Mouse (Mus musculus) hindbrain, embryonic 12.5 days (tissue): Measurements from ENCODE around the gene Trub2. TPM values are rescaled to one million over a fixed set of nuclear protein-coding genes. Genes with fewer than 3 reads are reported as not detected.

Source experiments
- ATAC-seq: fragments of 200-750 bp; cut with Nextera tagmentation; 2 replicates; pipeline ENCODE4 v1.8.0; 2017; ENCODE audit warnings: moderate TSS enrichment; ENCODE audit not compliant: low FRiP score
- H3K27ac ChIP-seq: fragments of 300-500 bp; sonication (generic); 2 replicates; pipeline ENCODE4 v1.5.1; 2016; ENCODE audit warnings: mild to moderate bottlenecking
- H3K27me3 ChIP-seq: fragments of 300-500 bp; sonication (generic); 2 replicates; pipeline ENCODE4 v1.6.1; 2016; ENCODE audit warnings: mild to moderate bottlenecking
- H3K36me3 ChIP-seq: fragments of 300-500 bp; sonication (generic); 2 replicates; pipeline ENCODE4 v1.6.1; 2016; ENCODE audit warnings: mild to moderate bottlenecking
- H3K4me1 ChIP-seq: fragments of 300-500 bp; sonication (generic); 2 replicates; pipeline ENCODE4 v1.6.1; 2016
- H3K4me2 ChIP-seq: fragments of 300-500 bp; sonication (generic); replicated peaks from 2 replicates; pipeline ENCODE4 v1.6.1; 2016; ENCODE audit warnings: mild to moderate bottlenecking
- H3K4me3 ChIP-seq: fragments of 300-500 bp; sonication (generic); 2 replicates; pipeline ENCODE4 v1.5.1; 2016; ENCODE audit warnings: mild to moderate bottlenecking
- H3K9ac ChIP-seq: fragments of 300-500 bp; sonication (generic); 2 replicates; pipeline ENCODE4 v1.6.1; 2016; ENCODE audit warnings: mild to moderate bottlenecking, moderate library complexity
- H3K9me3 ChIP-seq: fragments of 300-500 bp; sonication (generic); replicated peaks from 2 replicates; pipeline ENCODE4 v1.6.1; 2016; ENCODE audit warnings: mild to moderate bottlenecking
- WGBS: fragments of 180-500 bp; shearing (Covaris S2); methylation state at CpG from one replicate; pipeline ENCODE4 v1.1.7; 2016; 5-methylcytosine and 5-hydroxymethylcytosine counted together
- polyA plus RNA-seq: library from polyadenylated mRNA; unstranded; fragments of >200 nt; fragmentation: Nextera tagmentation; extraction: Ambion mirVana; gene quantifications from 2 replicates; pipeline ENCODE4 v1.2.1, GENCODE M21; 2016

Gene Trub2
- polyA plus RNA-seq, 1 experiment from 2014 or later, result 43.1 TPM

DNA sequence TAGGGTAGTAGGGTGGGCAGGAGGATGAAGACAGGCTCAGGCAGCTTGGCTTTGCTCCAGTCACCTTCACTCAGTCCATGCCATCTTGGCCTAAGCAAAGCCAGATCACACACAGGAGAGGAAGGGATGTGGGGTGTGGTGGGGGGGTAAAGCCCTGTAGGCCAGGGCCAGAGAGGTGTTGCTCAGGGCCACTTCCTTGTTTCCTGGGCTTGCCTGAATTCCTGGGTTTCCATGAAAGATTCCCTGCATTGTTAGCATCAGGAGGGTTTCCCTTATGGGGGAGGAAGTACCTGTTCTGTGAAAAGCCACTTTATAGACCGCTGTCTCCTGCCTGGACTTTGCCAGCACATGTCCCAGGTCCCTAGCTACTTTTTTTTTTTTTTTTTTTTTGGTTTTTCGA, 74.8 kb downstream of the Trub2 start:
- H3K9me3 ChIP-seq, result no peaks in the 10 kb centered on the region
- H3K4me1 ChIP-seq, result peaks cover 11% of the 10 kb centered on the region
- H3K27me3 ChIP-seq, result no peaks in the 10 kb centered on the region
- WGBS, result 100% methylated on average over 1 of the region's 2 CpGs
- H3K27ac ChIP-seq, result no peak overlapping the region
- H3K4me2 ChIP-seq, result no peak overlapping the region
- H3K36me3 ChIP-seq, result peaks cover 58% of the 10 kb centered on the region
- H3K4me3 ChIP-seq, result no peak overlapping the region
- ATAC-seq, result no peak
- no peak overlapping the region for H3K9ac ChIP-seq

DNA sequence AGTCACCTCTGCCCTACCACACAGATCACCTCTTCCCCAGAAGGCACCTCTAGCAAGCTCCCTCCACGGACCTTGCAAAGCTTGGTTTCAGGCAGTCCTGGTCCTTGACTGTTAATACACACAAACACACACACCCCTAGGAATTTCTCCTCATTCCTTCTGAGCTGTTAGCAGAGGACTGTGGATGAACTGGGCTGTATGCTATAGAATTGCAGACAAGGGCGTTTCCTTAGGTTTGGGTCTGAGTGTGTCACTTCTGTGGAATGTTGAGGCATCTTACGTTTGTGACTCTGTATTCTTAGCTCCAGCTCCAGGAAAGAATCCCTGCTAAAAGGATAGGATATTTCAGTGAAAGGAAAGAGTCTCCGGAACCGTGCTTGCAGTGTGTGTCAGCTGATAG, 76.4 kb downstream of the Trub2 start:
- Histone ChIP-seq H3K27ac (no peak overlapping the region), H3K4me1 (peaks cover 16% of the 10 kb centered on the region), H3K27me3 (no peaks in the 10 kb centered on the region), H3K9me3 (no peaks in the 10 kb centered on the region), H3K9ac (no peak overlapping the region), H3K4me3 (no peak overlapping the region), H3K4me2 (no peak overlapping the region), H3K36me3 (peaks cover 66% of the 10 kb centered on the region)
- ATAC-seq, result no peak
- WGBS, result 91% methylated on average over 5 of the region's 5 CpGs

Other genes starting within 250 kb of the Trub2 start
- gene Rapgef1, start 168.8 kb downstream of the Trub2 start, polyA plus RNA-seq, result 22.7 and 24.7 TPM in 2 replicates
- not detected in 2 replicates for gene Gm13420, start 36.8 kb downstream of the Trub2 start, polyA plus RNA-seq
- not detected in 2 replicates for gene Gm13547, start 29.2 kb downstream of the Trub2 start, polyA plus RNA-seq
- 33.1 and 36.8 TPM in 2 replicates for gene Coq4, start 1.0 kb downstream of the Trub2 start, polyA plus RNA-seq
- gene Slc27a4, start 14.1 kb upstream of the Trub2 start, polyA plus RNA-seq, result 28.3 and 29.3 TPM in 2 replicates
- 16.4 and 19.5 TPM in 2 replicates for gene Urm1, start 31.6 kb upstream of the Trub2 start, polyA plus RNA-seq
- gene Cercam, start 80.7 kb upstream of the Trub2 start, polyA plus RNA-seq, result 28.5 and 30.2 TPM in 2 replicates
- gene Odf2, start 100.7 kb upstream of the Trub2 start, polyA plus RNA-seq, result 87.9 and 97.0 TPM in 2 replicates
- 69.1 and 72.5 TPM in 2 replicates for gene Gle1, start 146.9 kb upstream of the Trub2 start, polyA plus RNA-seq
- 179 and 188 TPM in 2 replicates for gene Sptan1, start 177.1 kb upstream of the Trub2 start, polyA plus RNA-seq